Mouse (Mus musculus) splenic B cell, adult 2 months (primary cell): ENCODE results near the gene Slc35d1.

ENCODE experiments used
- DNase-seq: peaks from one replicate; pipeline ENCODE4 v3.0.0-alpha.2; 2011; ENCODE audit warnings: low read depth, low spot score
- H3K27me3 ChIP-seq: 2 replicates; pipeline ENCODE4 v1.6.1; 2012; ENCODE audit warnings: mild to moderate bottlenecking, low read length, moderate library complexity, mixed read lengths; ENCODE audit not compliant: control insufficient read depth, poor library complexity, insufficient read depth, severe bottlenecking
- H3K36me3 ChIP-seq: 2 replicates; pipeline ENCODE4 v1.6.1; 2012; ENCODE audit warnings: mild to moderate bottlenecking, low read length, moderate library complexity, mixed read lengths; ENCODE audit not compliant: control insufficient read depth, poor library complexity, insufficient read depth, severe bottlenecking

Gene Slc35d1

GRCm38 (mm10) chr4:103214925-103215820 is at the start of gene Slc35d1:
Gene Slc35d1, minus strand, starts transcription at chr4:103215164.
- no peaks in the 10 kb centered on the region for H3K27me3 ChIP-seq
- no peaks in the 10 kb centered on the region for H3K36me3 ChIP-seq
- peak; percentile 73 for DNase-seq

- DNase-seq, result no peak
- H3K27me3 ChIP-seq, result no peaks in the 10 kb centered on the region
- H3K36me3 ChIP-seq, result no peaks in the 10 kb centered on the region
These were observed 48.9 kb upstream of the Slc35d1 start for GRCm38 (mm10) chr4:103263812-103264396.

DNA sequence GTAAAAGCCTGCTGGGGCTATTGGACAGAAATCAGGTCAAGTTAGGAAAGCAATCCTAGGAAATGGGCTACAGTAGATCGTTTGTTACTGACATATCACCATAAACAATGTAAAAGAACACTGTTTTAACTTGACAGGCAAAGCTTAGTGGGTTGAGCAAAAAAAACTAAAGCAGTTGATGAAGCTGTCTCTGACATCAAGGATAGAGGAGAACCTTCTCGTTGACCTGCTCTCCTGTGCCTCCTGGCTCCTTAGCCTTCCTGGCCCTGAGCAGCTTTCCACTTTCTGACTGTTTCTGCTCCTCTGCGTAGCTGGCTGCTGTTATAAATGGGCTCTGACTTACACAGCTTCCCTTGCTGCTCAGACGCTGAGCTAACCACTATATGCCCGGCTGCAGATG is 48.4 kb upstream of the Slc35d1 start:
- Histone ChIP-seq H3K36me3 (no peaks in the 10 kb centered on the region), H3K27me3 (no peaks in the 10 kb centered on the region)
- DNase-seq, result no peak

- Histone ChIP-seq H3K36me3 (no peaks in the 10 kb centered on the region), H3K27me3 (no peaks in the 10 kb centered on the region)
- no peak for DNase-seq
These were observed 43.9 kb upstream of the Slc35d1 start for GRCm38 (mm10) chr4:103258817-103259216.

- no peaks in the 10 kb centered on the region for H3K27me3 ChIP-seq
- H3K36me3 ChIP-seq, result no peaks in the 10 kb centered on the region
- no peak for DNase-seq
These were observed 38.9 kb upstream of the Slc35d1 start for GRCm38 (mm10) chr4:103253846-103254245.

DNA sequence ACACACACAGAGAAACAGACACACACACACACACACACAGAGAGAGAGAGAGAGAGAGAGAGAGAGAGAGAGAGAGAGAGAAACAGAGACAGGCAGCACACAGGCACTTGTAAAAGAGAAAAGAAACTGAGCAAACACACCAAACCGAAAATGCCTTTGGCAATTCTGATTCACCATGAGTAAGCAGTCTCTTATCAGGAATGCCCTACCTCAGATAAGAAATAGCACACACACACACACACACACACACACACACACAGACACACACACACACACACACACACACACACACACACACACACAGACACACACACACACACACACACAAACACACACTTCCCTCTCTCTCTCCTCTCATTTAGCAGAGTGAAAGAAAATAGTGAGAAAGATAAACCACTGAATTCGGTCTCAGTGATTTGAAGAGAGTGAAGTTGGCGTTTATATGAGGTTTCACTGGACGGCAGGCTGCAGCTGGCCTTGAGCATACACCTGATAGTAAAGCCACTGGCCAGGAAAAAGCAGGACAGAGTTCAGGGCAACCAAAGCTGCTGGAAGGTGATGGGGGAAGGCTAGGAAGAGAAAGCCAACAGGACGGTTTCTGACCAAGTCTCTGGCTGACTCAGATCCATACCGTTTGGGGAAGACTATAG is 34.6 kb upstream of the Slc35d1 start:
- no peaks in the 10 kb centered on the region for H3K27me3 ChIP-seq
- no peak for DNase-seq
- H3K36me3 ChIP-seq, result no peaks in the 10 kb centered on the region

GRCm38 (mm10) chr4:103247813-103248212 is 32.8 kb upstream of the Slc35d1 start:
- Histone ChIP-seq H3K27me3 (no peaks in the 10 kb centered on the region), H3K36me3 (no peaks in the 10 kb centered on the region)
- DNase-seq, result no peak

- H3K36me3 ChIP-seq, result no peaks in the 10 kb centered on the region
- no peak for DNase-seq
- no peaks in the 10 kb centered on the region for H3K27me3 ChIP-seq
These were observed 32.3 kb upstream of the Slc35d1 start for GRCm38 (mm10) chr4:103247249-103247648.

DNA sequence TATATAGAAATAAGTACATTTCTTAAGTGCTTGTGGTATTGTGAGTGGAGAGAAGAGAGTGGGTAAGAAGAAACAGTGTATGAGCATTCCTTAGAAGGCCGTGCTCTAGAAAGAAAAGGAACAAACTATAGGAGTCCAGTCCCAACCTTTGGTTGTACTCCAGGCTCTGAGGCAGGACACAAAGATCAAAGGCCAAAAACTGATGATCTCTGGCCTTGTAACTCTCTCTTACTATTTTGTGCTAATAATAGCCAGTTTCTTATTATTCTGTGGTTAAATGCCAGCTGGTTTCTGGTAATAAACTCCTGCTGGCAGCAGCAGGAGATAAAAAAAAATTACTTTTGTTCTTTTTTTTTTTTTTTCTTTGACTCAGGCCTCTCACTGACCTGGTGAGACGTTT is 17.2 kb upstream of the Slc35d1 start:
- no peak for DNase-seq
- H3K27me3 ChIP-seq, result no peaks in the 10 kb centered on the region

GRCm38 (mm10) chr4:103222854-103223253 is 7.9 kb upstream of the Slc35d1 start:
- DNase-seq, result no peak
- Histone ChIP-seq H3K27me3 (no peaks in the 10 kb centered on the region), H3K36me3 (no peaks in the 10 kb centered on the region)

More for the DNA sequence above, 17.2 kb upstream of the Slc35d1 start:
- no peaks in the 10 kb centered on the region for H3K36me3 ChIP-seq

- Histone ChIP-seq H3K27me3 (no peaks in the 10 kb centered on the region), H3K36me3 (no peaks in the 10 kb centered on the region)
- no peak for DNase-seq
These were observed 6.8 kb upstream of the Slc35d1 start for GRCm38 (mm10) chr4:103221789-103222188.

GRCm38 (mm10) chr4:103219011-103219410 is 4.0 kb upstream of the Slc35d1 start:
- Histone ChIP-seq H3K36me3 (no peaks in the 10 kb centered on the region), H3K27me3 (no peaks in the 10 kb centered on the region)
- no peak for DNase-seq

GRCm38 (mm10) chr4:103216046-103216445 is 1.1 kb upstream of the Slc35d1 start:
- no peak for DNase-seq
- H3K36me3 ChIP-seq, result no peaks in the 10 kb centered on the region
- H3K27me3 ChIP-seq, result no peaks in the 10 kb centered on the region

DNA sequence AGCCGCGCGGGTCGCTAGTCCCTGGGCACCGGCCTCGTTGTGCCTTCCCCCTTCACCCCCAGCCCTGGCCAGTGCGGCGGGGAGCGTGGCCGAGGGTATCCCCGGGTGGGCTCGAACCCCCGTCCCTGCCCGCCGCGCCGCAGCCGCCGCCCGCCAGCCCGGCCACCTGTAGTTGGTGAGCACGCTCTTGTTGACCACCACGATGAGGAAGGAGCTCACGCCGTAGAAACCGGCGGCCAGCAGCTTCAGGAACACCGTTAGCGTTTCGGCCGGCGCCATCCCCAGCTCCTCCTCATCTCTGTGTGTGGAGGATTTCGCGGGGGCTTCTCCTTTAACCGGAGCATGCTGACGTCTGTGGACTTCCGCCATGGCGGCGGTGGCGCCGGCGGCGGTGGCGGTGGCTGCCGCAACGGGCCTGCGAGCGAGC is 453 bp downstream of the Slc35d1 start:
- Histone ChIP-seq H3K27me3 (no peaks in the 10 kb centered on the region), H3K36me3 (no peaks in the 10 kb centered on the region)
- peak; percentile 71 for DNase-seq

- Histone ChIP-seq H3K27me3 (no peaks in the 10 kb centered on the region), H3K36me3 (no peaks in the 10 kb centered on the region)
- DNase-seq, result no peak
These were observed 986 bp downstream of the Slc35d1 start for GRCm38 (mm10) chr4:103213859-103214497.
